Mouse (Mus musculus) hindbrain, embryonic 12.5 days (tissue): Measurements from ENCODE around the gene Mrps21. TPM values are rescaled to one million over a fixed set of nuclear protein-coding genes. Genes with fewer than 3 reads are reported as not detected.
"Not testable (repeated sequence)": the region's sequence is repeated elsewhere in the genome, so short reads cannot be mapped to it uniquely, and the experiment has no call there.

ENCODE experiments used
- ATAC-seq: fragments of 200-750 bp; cut with Nextera tagmentation; 2 replicates; pipeline ENCODE4 v1.8.0; 2017; ENCODE audit warnings: moderate TSS enrichment; ENCODE audit not compliant: low FRiP score
- H3K27ac ChIP-seq: fragments of 300-500 bp; sonication (generic); 2 replicates; pipeline ENCODE4 v1.5.1; 2016; ENCODE audit warnings: mild to moderate bottlenecking
- H3K27me3 ChIP-seq: fragments of 300-500 bp; sonication (generic); 2 replicates; pipeline ENCODE4 v1.6.1; 2016; ENCODE audit warnings: mild to moderate bottlenecking
- H3K36me3 ChIP-seq: fragments of 300-500 bp; sonication (generic); 2 replicates; pipeline ENCODE4 v1.6.1; 2016; ENCODE audit warnings: mild to moderate bottlenecking
- H3K4me1 ChIP-seq: fragments of 300-500 bp; sonication (generic); 2 replicates; pipeline ENCODE4 v1.6.1; 2016
- H3K4me2 ChIP-seq: fragments of 300-500 bp; sonication (generic); replicated peaks from 2 replicates; pipeline ENCODE4 v1.6.1; 2016; ENCODE audit warnings: mild to moderate bottlenecking
- H3K4me3 ChIP-seq: fragments of 300-500 bp; sonication (generic); 2 replicates; pipeline ENCODE4 v1.5.1; 2016; ENCODE audit warnings: mild to moderate bottlenecking
- H3K9ac ChIP-seq: fragments of 300-500 bp; sonication (generic); 2 replicates; pipeline ENCODE4 v1.6.1; 2016; ENCODE audit warnings: mild to moderate bottlenecking, moderate library complexity
- H3K9me3 ChIP-seq: fragments of 300-500 bp; sonication (generic); replicated peaks from 2 replicates; pipeline ENCODE4 v1.6.1; 2016; ENCODE audit warnings: mild to moderate bottlenecking
- WGBS: fragments of 180-500 bp; shearing (Covaris S2); methylation state at CpG from one replicate; pipeline ENCODE4 v1.1.7; 2016; 5-methylcytosine and 5-hydroxymethylcytosine counted together
- polyA plus RNA-seq: library from polyadenylated mRNA; unstranded; fragments of >200 nt; fragmentation: Nextera tagmentation; extraction: Ambion mirVana; gene quantifications from 2 replicates; pipeline ENCODE4 v1.2.1, GENCODE M21; 2016

Gene Mrps21
- polyA plus RNA-seq, 1 experiment from 2014 or later: 346 TPM

DNA sequence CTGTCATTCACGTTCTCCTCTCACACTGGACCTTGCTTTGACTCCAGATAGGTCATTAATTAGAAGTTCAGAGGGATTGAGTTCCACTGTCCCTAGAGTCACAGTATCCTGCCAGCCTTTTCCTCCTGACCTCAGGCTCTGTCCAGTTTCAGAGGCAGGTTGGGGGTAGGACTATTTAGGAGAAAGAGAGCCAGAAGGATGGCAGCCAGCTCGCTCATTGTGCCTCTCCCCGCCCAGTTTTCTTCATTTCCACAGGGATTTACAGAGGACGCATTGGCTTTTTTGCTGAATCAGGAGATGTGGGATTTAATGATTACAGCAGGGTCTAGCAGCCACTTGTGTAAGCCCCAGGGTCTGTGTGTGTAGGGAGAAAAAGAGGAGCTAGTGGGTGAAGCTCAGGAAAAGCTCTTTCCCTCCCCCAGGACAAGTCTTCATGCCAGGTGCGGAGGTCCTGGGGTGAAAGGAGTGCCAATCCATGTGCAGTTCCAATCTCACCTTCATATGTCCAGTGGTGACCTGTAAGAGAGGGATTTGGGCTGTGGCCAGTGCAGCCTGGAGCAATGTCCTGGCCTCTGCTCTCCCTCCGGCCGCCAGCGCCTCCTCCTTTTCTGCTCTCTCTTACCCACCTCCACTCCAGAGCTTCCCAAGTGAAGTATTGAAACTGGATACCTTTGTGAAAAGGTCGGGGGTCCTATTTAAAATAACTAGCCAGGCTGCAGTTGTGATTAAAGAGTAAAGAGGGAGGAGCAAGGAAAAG, 30.5 kb upstream of the Mrps21 start:
- H3K36me3 ChIP-seq: peaks cover 6% of the 10 kb centered on the region; the same call in 1 of the 2 replicates
- H3K9me3 ChIP-seq: no peaks in the 10 kb centered on the region
- no peak overlapping the region for H3K27ac ChIP-seq
- no peak overlapping the region for H3K4me2 ChIP-seq
- ATAC-seq: no peak
- H3K4me1 ChIP-seq: peaks cover 34% of the 10 kb centered on the region
- 73% methylated on average over 9 of the region's 9 CpGs for WGBS
- H3K27me3 ChIP-seq: peaks cover 5% of the 10 kb centered on the region; the same call in 1 of the 2 replicates
- no peak overlapping the region for H3K4me3 ChIP-seq
- H3K9ac ChIP-seq: peak overlapping the region; percentile 23; the same call in 1 of the 2 replicates

- H3K4me3 ChIP-seq: no peak overlapping the region
- H3K4me2 ChIP-seq: no peak overlapping the region
- peaks cover 27% of the 10 kb centered on the region for H3K4me1 ChIP-seq
- H3K27ac ChIP-seq: no peak overlapping the region
- no peaks in the 10 kb centered on the region for H3K9me3 ChIP-seq
- peaks cover 6% of the 10 kb centered on the region for H3K36me3 ChIP-seq
- 78% methylated on average over 13 of the region's 13 CpGs for WGBS
- no peak overlapping the region for H3K9ac ChIP-seq
- H3K27me3 ChIP-seq: peaks cover 5% of the 10 kb centered on the region; the same call in 1 of the 2 replicates
- no peak for ATAC-seq
These were observed 28.6 kb upstream of the Mrps21 start for GRCm38 (mm10) chr3:95899800-95900524.

- 0 out of 2 replicates have a peak overlapping the region, but pooled peaks have one; percentile 17 for H3K4me2 ChIP-seq
These were observed 24.2 kb upstream of the Mrps21 start for GRCm38 (mm10) chr3:95895501-95895900.

DNA sequence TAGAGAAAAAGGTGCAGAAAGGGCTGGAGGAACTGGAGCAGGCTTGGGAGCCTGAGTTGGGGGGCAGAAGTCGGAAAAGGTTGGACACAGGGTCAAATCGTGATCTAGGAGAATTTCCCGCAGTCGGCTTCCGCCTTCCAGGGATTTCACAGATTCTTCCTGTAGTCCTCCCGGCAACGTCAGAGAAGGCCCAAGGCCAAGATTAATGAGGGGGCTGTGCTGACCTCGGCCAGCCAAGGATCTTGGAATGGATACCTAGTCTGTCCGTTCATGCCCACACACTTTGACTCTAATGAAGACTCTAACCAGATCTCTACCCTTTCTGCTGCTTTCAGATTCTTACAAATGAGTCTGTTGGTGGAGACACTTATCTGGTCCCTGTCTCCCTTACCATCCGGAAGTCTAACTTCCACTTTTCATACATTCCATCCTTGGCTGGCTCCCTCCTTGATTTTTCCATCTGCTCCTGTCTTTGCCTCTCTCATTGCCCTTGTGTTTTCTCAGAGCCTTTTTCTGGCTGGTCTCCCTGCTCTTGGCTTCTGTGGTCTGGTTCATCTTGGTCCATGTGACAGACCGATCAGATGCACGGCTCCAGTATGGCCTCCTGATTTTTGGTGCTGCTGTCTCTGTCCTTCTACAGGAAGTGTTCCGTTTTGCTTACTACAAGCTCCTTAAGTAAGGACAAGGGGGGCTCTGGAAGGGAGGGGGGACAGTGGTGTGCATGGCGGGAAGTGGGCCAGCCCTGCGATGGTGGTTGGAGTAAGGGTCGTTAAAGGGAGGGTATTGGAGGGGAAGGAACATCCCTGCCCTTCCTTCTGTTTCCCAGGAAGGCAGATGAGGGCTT, 23.2 kb upstream of the Mrps21 start:
- H3K27me3 ChIP-seq: peaks cover 5% of the 10 kb centered on the region; the same call in 1 of the 2 replicates
- WGBS: 17% methylated on average over 16 of the region's 16 CpGs
- peak overlapping the region; percentile 80 for H3K9ac ChIP-seq
- no peaks in the 10 kb centered on the region for H3K9me3 ChIP-seq
- peaks cover 28% of the 10 kb centered on the region for H3K4me1 ChIP-seq
- peaks cover 6% of the 10 kb centered on the region for H3K36me3 ChIP-seq
- peak overlapping the region; percentile 70 for H3K4me3 ChIP-seq
- H3K27ac ChIP-seq: peak overlapping the region; percentile 60; the same call in 1 of the 2 replicates
- H3K4me2 ChIP-seq: peak overlapping the region; percentile 85
- peak; percentile 3; the same call in 1 of the 2 replicates for ATAC-seq

More at GRCm38 (mm10) chr3:95895501-95895900, 24.2 kb upstream of the Mrps21 start:
- WGBS: 82% methylated on average over 7 of the region's 7 CpGs
- not testable (repeated sequence) for H3K27ac ChIP-seq, H3K9ac ChIP-seq, H3K36me3 ChIP-seq, ATAC-seq, H3K27me3 ChIP-seq, H3K9me3 ChIP-seq, H3K4me3 ChIP-seq
- peaks cover 28% of the 10 kb centered on the region for H3K4me1 ChIP-seq

DNA sequence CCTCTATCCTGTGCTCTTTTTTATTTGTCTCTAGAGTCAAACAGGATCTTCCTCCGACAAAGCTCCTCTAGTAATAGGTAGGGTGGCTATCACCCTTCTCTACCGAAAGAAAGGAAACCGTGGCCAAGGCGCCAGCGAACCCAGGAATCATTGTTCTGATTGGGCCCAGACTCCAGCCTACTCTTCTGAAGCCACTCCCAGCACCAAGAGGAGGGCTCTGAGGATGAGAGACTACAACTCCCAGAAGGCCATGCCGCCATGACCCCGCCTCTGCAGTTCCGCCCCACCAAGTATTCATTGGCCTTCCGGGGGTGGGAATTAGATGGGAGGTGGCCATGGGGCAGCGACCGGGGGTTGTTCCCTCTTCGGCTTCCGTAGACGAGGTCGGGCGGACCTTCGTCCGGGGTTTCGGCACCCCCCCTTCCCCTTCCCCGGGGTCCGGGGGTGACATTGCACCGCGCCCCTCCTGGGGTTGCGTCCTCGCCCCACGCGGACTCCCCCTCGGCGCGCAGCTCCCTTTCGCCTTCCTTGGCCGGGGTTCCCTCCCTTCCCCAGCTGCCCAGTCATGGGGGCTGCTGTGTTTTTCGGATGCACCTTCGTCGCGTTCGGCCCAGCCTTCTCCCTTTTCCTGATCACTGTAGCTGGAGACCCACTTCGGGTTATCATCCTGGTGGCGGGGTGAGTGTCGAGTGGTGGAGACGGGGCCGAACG, 22.4 kb upstream of the Mrps21 start, which contains the start of gene Aph1a:
Gene Aph1a, plus strand, starts transcription at position 364 of the 711 bp plus-strand sequence.
- under 1% methylated on average over 29 of the region's 43 CpGs for WGBS
- not testable (repeated sequence) for H3K27me3 ChIP-seq, H3K9me3 ChIP-seq, H3K36me3 ChIP-seq
- H3K27ac ChIP-seq: peak within 1 kb of the TSS; percentile 60
- peak; percentile 97 for ATAC-seq
- peak within 1 kb of the TSS; percentile 70 for H3K4me3 ChIP-seq
- peak within 1 kb of the TSS; percentile 80 for H3K9ac ChIP-seq
- peak within 1 kb of the TSS; percentile 85 for H3K4me2 ChIP-seq
- H3K4me1 ChIP-seq: peaks cover 28% of the 10 kb centered on the region

GRCm38 (mm10) chr3:95893126-95893525, 21.8 kb upstream of the Mrps21 start:
- H3K9ac ChIP-seq: peak overlapping the region; percentile 48
- peak overlapping the region; percentile 57 for H3K4me2 ChIP-seq
- ATAC-seq: peak; percentile 7; the same call in 1 of the 2 replicates
- H3K27ac ChIP-seq: peak overlapping the region; percentile 57
- H3K4me1 ChIP-seq: peaks cover 28% of the 10 kb centered on the region
- WGBS: 33% methylated on average over 7 of the region's 7 CpGs
- H3K4me3 ChIP-seq: peak overlapping the region; percentile 70
- peaks cover 5% of the 10 kb centered on the region; the same call in 1 of the 2 replicates for H3K27me3 ChIP-seq
- H3K36me3 ChIP-seq: peaks cover 3% of the 10 kb centered on the region
- no peaks in the 10 kb centered on the region for H3K9me3 ChIP-seq

DNA sequence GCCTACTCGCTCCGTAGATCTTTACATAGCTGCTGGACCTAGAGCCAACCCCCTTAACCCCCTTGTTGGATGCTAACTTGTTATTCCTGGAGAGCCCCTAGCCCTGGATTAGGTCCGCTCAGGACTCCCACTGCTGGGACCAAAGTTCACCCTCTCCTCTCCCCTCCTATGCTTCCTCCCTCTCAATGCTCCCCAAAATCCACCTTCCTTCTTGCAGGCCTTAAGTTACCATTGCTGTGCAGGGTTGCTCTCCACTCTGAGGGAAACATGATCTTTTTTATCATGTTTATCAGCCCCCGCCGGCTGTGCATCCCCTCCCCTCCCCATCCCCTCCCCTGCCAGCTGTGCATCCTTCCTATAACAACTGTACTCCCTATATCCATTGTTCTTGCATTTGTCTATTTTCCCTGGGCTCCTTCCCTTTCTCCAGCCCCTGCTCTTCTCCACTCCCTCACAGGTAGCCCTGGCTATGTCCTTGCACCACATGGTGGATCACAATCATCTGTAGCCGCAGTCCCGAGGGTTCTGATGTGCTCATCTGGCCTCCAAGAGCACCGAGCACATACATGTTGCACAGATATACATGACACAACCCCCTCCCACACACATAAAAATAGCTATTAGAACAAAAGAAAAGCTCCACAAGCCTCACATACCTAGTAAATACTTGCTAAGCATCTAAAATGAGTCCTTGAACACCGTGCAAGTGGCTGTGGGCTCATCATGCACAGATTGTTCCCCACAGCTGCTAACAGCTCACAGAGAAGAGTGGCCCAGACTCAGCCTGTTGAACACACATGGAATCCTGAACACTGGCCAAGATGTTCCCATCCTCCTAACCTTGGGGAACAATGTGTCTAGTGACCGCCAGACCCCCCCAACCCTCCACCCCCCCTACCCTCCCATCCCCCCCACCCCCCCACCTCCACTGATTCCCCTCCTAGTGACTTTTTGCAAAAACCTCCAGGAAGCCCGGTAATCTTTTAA, 21.0 kb upstream of the Mrps21 start:
- Histone ChIP-seq H3K36me3 (no peaks in the 10 kb centered on the region; the same call in 1 of the 2 replicates), H3K9ac (peak overlapping the region; percentile 35; the same call in 1 of the 2 replicates), H3K4me2 (peak overlapping the region; percentile 57), H3K9me3 (no peaks in the 10 kb centered on the region), H3K4me1 (peaks cover 28% of the 10 kb centered on the region), H3K4me3 (0 out of 2 replicates have a peak overlapping the region, but pooled peaks have one; percentile 3), H3K27ac (peak overlapping the region; percentile 18; the same call in 1 of the 2 replicates), H3K27me3 (peaks cover 5% of the 10 kb centered on the region; the same call in 1 of the 2 replicates)
- 33% methylated on average over 11 of the region's 11 CpGs for WGBS
- ATAC-seq: no peak

GRCm38 (mm10) chr3:95891211-95892065, 20.1 kb upstream of the Mrps21 start, which contains the start of gene BC028528:
BC028528 (minus strand) TSS chr3:95892005.
- peaks cover 28% of the 10 kb centered on the region for H3K4me1 ChIP-seq
- H3K27me3 ChIP-seq: peaks cover 5% of the 10 kb centered on the region; the same call in 1 of the 2 replicates
- no peaks in the 10 kb centered on the region for H3K9me3 ChIP-seq
- peak within 1 kb of the TSS; percentile 57 for H3K4me2 ChIP-seq
- peak within 1 kb of the TSS; percentile 19; the same call in 1 of the 2 replicates for H3K27ac ChIP-seq
- 0 out of 2 replicates have a peak within 1 kb of the TSS, but pooled peaks have one; percentile 3 for H3K4me3 ChIP-seq
- peak within 1 kb of the TSS; percentile 35; the same call in 1 of the 2 replicates for H3K9ac ChIP-seq
- ATAC-seq: no peak
- no peaks in the 10 kb centered on the region; the same call in 1 of the 2 replicates for H3K36me3 ChIP-seq
- WGBS: 25% methylated on average over 12 of the region's 12 CpGs

- peaks cover 5% of the 10 kb centered on the region; the same call in 1 of the 2 replicates for H3K27me3 ChIP-seq
- H3K4me2 ChIP-seq: no peak overlapping the region
- no peak overlapping the region for H3K9ac ChIP-seq
- no peak overlapping the region for H3K27ac ChIP-seq
- no peak overlapping the region for H3K4me3 ChIP-seq
- H3K9me3 ChIP-seq: no peaks in the 10 kb centered on the region
- WGBS: 69% methylated on average over 3 of the region's 3 CpGs
- H3K4me1 ChIP-seq: peaks cover 19% of the 10 kb centered on the region
- H3K36me3 ChIP-seq: no peaks in the 10 kb centered on the region
- ATAC-seq: no peak
These were observed 18.3 kb upstream of the Mrps21 start for GRCm38 (mm10) chr3:95889664-95890063.
